Mouse (Mus musculus) ovary, adult 18-20 months (tissue): Measurements from ENCODE around the gene Hebp2.

Experiments
- DNase-seq: peaks from one replicate; pipeline ENCODE4 v3.0.0; 2022; ENCODE audit warnings: low spot score, mixed read lengths

Gene Hebp2

DNA sequence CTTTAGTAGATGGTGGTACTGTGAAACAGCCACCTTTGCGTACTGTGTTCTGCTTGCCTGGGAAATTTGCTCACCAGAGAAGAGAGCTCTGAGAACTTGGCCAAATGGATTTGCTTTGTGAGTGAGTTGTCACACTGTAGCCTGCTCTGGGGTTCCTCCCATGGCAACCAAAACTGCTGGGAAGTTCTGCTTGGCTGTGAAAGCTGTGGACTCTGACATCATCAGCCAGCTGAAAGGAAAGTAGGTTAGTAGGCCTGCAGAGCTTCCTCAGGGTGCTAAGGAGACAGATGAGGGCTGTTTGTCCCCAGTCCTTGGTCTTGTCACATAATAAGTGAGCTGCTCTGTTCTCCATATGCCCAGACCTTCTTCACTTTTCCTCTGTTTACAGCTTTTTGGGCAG lies 37.3 kb downstream of the Hebp2 start:
- no peak for DNase-seq

DNA sequence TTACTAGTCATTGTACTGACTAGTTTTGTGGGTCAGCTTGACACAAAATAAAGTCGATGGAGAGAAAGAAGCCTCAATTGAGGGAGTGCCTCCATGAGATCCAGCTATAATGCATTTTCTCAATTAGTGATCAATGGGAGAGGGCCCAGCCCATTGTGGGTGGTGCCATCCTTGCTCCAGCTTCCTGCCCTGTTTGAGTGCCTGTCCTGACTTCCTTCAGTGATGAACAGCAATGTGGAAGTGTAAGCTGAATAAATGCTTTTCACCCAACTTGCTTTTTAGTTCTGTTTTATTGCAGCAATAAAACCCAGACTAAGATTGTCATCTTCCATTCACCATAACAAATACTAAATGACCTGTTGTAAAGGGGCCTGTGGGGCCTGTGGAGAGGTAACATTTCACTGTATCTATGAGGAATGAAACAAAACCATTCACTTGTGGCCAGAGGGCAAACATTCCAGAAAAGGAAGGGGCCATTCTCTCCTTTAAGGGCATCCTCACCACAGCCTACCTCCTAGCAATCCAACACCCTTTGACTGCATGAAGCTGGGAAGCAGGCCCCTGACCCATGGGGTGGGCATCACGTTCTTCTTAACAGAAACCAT lies 37.9 kb downstream of the Hebp2 start:
- DNase-seq, result no peak

DNA sequence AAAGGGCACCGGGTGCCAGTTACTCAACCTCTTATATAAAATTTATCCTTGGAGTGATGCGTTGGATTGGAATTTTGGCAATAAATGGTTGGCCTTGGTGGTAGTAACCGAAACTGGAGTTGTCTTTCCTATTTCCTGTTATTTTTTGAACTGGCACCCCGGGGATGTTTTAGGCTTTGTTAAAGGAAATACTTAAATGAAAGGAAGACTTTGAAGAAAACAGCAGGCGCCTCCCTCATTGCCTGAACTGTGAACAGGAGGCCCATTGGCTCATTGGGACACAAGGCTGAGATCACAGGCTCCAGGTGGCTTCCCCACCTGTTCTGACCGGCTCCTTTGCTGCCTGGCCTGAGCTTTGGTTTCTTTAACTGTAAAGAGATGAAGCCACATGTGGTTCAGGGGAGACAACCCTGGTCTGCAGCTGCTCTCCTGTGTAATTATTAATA lies 39.4 kb downstream of the Hebp2 start:
- no peak for DNase-seq

DNA sequence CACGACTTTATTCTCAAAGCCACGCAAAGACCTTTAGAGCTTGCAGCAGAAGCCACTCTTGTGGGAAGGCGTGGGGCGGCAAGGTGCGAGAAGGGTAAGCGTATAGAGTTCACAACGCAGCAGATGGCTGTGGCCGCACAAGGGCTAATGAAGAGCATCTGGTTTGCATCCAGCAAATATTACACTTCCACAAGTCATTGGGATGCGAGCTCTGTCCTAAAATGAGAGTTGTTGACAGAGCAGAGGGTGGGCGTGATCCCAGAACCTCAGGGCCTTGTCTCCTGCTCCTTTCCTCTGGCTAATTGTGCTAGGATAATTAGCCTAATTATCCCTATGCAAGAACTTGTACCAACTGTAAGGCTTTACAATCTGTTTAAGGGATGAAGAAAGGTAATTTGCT lies 40.2 kb downstream of the Hebp2 start:
- DNase-seq, result no peak

DNA sequence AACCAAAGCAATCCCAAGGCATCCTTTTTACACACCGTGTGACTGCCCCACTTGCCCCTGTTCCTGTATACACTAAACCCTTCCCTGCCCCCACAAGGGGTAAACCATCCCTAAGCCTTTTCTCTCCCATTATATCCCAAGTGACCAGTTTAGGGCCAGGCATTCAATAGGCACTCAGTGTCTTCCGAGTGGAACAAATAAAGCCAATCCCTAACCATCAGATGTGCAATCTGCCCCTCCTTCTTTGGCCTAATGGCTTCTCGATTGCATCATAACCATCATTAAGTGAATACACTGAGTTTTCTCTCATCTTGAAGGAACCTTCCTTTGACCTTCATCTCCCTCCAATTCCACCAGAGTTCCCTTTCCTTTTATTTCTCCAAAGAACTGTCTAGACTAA lies 43.9 kb downstream of the Hebp2 start:
- DNase-seq, result no peak

DNA sequence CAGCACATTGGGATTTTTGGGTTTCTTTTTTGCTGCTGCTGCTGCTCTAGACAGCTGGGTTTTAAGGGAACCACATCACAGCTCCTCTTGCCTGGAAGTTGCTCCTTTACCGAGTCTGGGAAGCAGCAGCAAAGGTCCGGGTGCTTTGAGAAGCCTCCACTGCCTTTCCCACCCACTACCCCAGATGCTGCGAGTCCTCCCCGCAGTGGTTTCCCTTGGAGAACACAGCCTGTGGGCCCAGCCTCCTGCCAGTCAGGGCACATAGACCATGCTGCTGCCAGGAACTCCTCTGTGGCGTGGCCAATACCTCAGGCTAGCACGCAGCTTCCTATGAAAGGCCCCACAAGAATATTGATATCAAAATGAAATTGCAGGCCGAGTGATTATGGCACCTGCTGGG lies 48.8 kb downstream of the Hebp2 start:
- no peak for DNase-seq

DNA sequence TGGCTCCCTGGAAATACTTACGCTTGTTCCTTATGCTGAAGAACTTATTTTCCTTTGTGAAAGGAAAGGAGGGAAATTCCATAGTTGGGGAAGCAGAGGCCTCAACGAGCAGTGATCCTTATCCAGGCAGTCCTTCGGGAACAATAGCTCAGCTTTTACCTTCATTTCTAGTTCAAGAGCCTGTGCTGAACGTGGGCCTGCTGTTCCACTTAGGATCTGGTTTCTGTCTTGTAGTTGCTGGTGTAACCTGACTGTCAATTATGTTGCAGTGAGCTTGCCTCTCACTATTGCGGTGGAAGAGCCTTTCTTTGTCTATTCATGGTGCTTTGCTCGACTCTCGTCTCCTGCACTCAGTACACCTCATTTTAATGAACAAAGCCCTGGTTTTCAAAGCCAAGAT lies 51.6 kb downstream of the Hebp2 start:
- no peak for DNase-seq

DNA sequence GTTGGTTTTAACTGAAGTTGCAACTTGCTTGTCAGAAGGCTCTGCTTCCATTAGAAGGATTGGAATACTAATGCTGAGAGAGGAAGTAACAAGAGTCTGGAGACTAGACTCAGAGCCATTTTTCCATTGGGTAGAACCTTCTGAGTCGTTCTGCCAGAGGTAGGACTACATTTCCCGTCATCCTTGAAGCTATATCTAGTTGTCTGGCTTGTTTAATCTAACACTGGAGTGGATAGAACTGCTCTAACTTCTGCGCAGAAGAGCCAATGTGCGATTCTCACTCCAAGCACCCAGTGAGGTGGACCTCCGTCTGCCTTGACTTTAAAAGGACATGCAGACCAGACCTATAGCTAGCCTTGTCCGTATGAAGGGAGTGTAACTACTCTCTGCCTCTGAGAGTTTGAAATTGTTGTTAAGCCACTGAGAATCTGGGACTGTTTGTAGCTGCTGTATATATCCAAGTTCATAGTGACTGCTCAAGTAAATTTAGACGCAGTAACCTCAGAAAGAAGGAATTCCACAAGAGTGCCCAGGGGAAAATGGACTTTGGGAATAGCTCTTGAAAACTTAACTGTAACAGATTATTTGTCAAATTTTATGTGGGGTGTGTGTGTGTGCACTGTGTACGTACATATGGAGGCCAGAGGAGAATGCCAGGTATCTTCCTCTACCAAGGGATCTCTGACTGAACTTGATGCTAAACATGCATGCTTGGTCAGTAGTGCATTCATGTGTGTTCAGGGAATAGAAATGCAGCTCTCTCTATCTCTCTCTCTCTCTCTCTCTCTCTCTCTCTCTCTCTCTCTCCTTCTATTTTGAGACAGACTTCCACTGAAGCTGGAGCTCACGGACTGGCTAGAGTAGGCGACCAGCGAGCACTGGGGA lies 52.6 kb downstream of the Hebp2 start:
- no peak for DNase-seq

DNA sequence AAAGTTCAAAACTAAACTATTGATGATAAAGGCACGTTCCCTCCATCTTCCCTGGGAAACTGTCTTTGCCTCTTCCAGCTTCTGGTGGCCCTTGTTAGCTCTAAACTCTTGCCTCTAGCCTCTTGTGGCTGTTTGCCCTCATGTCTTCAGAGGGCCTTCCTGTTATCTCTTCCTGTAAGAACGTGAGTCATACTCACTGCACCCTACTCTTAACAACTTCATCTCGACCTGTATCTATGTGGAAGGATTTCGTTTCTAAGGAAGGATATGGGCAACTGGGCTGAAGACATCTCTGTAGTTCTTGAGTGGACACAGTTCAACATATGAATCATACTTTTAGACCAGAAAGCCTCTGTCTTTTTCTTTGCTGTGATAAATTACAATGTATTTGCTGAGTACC lies 53.9 kb downstream of the Hebp2 start:
- DNase-seq, result no peak

DNA sequence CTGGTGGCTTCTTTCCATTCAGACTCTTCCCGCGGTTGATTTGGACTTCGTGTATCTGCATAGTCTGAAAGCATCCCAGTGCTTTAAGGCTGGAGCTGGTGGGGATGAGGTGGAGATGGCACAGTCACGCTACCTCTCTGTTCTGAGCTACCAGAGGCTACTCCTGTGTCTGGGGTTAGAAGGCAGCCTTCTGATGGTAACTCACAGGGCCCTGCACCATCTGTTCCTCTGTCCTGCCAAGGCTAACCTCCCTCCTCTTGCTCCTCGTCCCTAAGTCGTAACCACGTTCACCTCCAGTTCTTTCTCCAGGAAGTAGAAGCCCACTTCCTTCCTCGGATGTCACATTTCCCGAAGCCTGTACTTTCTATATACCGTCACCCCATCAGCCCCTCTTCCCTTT lies 55.9 kb downstream of the Hebp2 start:
- DNase-seq, result no peak
